Mouse (Mus musculus): ENCODE results near the gene Shroom3. TPM values are rescaled to one million over a fixed set of nuclear protein-coding genes. Genes with fewer than 3 reads are reported as not detected.

The Shroom3 gene
- 1 to 10 TPM; 1.7 to 2.0 TPM for total RNA-seq (2023)

DNA sequence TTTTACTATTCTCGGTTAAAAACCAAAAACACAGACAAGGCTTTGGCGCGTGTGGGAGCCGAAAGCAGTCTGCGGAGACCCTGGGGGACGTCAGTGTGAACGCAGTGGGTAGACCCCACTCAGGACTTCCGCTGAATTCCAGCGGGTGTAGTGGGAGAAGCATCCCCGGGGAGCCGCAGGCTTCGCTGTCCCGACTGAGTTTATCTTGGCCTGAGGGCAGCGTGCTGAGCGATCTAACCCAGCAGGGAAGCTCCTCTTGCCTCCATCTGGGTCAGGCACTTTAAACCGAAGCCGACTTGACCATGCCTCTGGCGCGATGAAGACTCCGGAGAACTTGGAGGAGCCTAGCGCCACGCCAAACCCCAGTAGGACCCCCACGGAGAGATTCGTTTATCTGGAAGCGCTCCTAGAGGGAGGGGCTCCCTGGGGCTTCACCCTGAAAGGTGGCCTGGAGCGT lies at the start of gene Shroom3:
Gene Shroom3 (plus strand): TSS at position 85 of the 457 bp plus-strand sequence.

DNA sequence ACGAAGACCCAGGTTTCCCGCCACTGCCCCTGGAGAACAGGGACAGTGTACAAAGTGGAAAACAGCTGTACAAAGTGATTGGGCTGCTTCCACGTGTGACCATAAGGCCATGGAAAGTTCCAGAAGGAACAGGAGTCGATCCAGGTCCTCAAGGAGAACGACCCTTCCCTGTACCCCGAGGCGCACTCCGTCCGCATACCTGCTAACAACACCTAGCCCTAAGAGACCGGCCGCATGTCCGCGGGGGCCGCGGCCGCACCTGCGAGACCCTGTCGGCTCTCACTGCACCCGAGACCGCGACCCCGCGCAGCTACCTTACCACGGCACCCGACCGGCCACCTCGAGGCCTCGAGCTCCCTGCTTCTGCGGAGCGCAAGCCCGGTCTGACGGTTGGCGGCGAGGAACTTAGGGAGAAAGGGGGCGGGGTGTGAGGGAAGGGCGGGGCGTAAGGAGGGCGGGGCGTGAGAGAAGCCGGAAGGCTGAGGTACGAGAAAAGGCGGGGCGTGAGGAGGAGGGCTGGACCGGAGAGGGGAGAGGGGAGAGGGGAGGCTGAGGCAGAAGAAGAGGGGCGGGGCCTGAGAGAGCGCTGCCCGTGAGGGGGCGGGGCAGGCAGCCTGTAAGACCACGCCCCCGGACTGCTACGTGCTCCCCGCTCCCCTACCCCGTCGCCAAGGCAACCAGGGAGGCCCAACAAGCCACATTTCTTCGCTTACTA lies 8.2 kb upstream of the Shroom3 start, which contains the start of gene Ccdc158:
Gene Ccdc158 (minus strand): TSS at position 413 of the 715 bp plus-strand sequence.

Other genes starting within 250 kb of the Shroom3 start
- 10 to 100 TPM; 30.2 to 35.7 TPM for gene Nup54, start 248.2 kb upstream of the Shroom3 start, total RNA-seq (2023)
- gene Scarb2, start 176.6 kb upstream of the Shroom3 start, total RNA-seq (2023) = 10 to 100 TPM; 79.3 to 86.0 TPM
- not detected for gene Fam47e, start 128.4 kb upstream of the Shroom3 start, total RNA-seq (2023)
- gene Stbd1, start 80.4 kb upstream of the Shroom3 start, total RNA-seq (2023) = 1 to 10 TPM; 3.0 to 4.2 TPM
- 1 to 10 TPM in 1 of 2 experiments, under 1 TPM in 1; 0.61 to 1.6 TPM for gene Ccdc158, start 8.2 kb upstream of the Shroom3 start, total RNA-seq (2023)